ENCODE assay signal across 9 mouse cellular contexts in the genomic region with DNA sequence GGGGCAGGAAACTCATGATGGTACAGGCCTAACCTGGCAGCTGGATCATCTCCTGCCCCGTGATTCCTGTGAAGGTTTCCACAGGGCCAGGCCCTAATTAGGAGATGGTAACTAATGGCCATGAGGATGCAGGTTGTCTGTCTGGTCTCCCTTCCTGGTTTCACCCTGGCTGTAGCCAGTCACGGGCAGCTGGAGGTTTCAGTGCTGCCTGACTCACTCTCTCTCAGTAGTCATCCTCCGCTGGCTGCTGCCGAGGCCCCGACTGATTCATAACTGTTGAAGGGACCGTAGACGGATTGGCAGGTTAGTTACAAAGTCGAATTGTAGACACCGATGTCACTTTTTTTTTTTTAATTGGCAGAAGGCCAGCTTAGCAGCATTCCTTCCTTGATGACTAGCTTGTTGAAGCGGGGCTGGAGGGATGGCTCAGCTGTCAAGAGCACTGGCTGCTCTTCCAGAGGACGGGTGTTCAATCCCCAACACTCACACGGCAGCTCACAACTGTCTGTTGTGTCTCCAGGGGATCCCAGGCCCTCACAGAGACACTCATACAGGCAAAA. TPM values are rescaled to one million over a fixed set of nuclear protein-coding genes. Genes with fewer than 3 reads are reported as not detected.
DNase-seq lines count a peak whose midpoint lies in the region; ATAC-seq and TF ChIP-seq lines count a peak whose summit lies in the region.
"Had no signal": no experiment of that assay in that cellular context is flagged by ENCODE, and none has a peak within 500 bp of the region (broad histone marks: within the 10 kb centered on the region; RNA-seq: fewer than 3 reads in every experiment).

No protein-coding gene starts in this region.

- peak; percentile 32; the same call in 1 of the 2 replicates for ATAC-seq in hindbrain, embryonic 13.5 days (ENCODE audit: low FRiP score)
- ATAC-seq in hindbrain, embryonic 14.5 days (ENCODE audit: low FRiP score) = no peak

- no peak for TF ChIP-seq POLR2A in spleen, adult 2 months (IDR thresholded peaks at IDR 0.05; ENCODE audit: low read depth, low read length)

- peaks cover 4% of the 10 kb centered on the region; the same call in 1 of the 2 replicates for H3K4me1 ChIP-seq in hindbrain, embryonic 13.5 days (replicated peaks)
- H3K4me1 ChIP-seq in hindbrain, embryonic 14.5 days (replicated peaks; ENCODE audit: control insufficient read depth, insufficient read depth, low read length) = no peaks in the 10 kb centered on the region
- H3K4me1 ChIP-seq in spleen, adult 2 months (ENCODE audit: control insufficient read depth, insufficient read depth, insufficient read length) = no peaks in the 10 kb centered on the region

- no peaks in the 10 kb centered on the region for H3K9me3 ChIP-seq in hindbrain, embryonic 13.5 days
- H3K9me3 ChIP-seq in hindbrain, embryonic 14.5 days (ENCODE audit: control insufficient read depth, low read length) = no peaks in the 10 kb centered on the region

- no peak overlapping the region for H3K9ac ChIP-seq in hindbrain, embryonic 13.5 days
- no peak overlapping the region for H3K9ac ChIP-seq in hindbrain, embryonic 14.5 days
- H3K9ac ChIP-seq: liver, postnatal 0 days had no signal

- TF ChIP-seq CTCF in spleen, adult 2 months (IDR thresholded peaks at IDR 0.05; ENCODE audit: extremely low read depth, insufficient read depth, insufficient read length, insufficient replicate concordance) = no peak

- H3K36me3 ChIP-seq in hindbrain, embryonic 13.5 days = peaks cover 5% of the 10 kb centered on the region; the same call in 1 of the 2 replicates
- H3K36me3 ChIP-seq in hindbrain, embryonic 14.5 days (replicated peaks; ENCODE audit: control insufficient read depth, insufficient read depth) = no peaks in the 10 kb centered on the region
- H3K36me3 ChIP-seq in spleen, adult 2 months (ENCODE audit: control insufficient read depth, insufficient read depth, low read length) = no peaks in the 10 kb centered on the region

- no peak overlapping the region for H3K4me2 ChIP-seq in hindbrain, embryonic 13.5 days
- no peak overlapping the region for H3K4me2 ChIP-seq in hindbrain, embryonic 14.5 days (replicated peaks)

- DNase-seq in hindbrain, embryonic 14.5 days (ENCODE audit: low spot score) = no peak
- no peak for DNase-seq in spleen, adult 2 months (ENCODE audit: low read depth in 1 of 2, low spot score in 2 of 2)
- no peak for DNase-seq in spleen, postnatal 4 days (ENCODE audit: low spot score in 2 of 2)
- peak; percentile 79 for DNase-seq in adrenal gland, postnatal 14 days
- no peak for DNase-seq in frontal cortex, postnatal 10 days (ENCODE audit: low spot score in 2 of 2)
- no peak for DNase-seq in layer of hippocampus, adult 9-10 months (ENCODE audit: low spot score)

- H3K4me3 ChIP-seq in hindbrain, embryonic 13.5 days = no peak overlapping the region
- no peak overlapping the region for H3K4me3 ChIP-seq in hindbrain, embryonic 14.5 days (replicated peaks; ENCODE audit: low read length)
- no peak overlapping the region for H3K4me3 ChIP-seq in spleen, adult 2 months (ENCODE audit: extremely low read depth, insufficient read depth, insufficient read length)
- H3K4me3 ChIP-seq: erythroblast, embryonic 14.5 days had no signal

- no peak overlapping the region for H3K27ac ChIP-seq in hindbrain, embryonic 13.5 days
- no peak overlapping the region for H3K27ac ChIP-seq in hindbrain, embryonic 14.5 days
- H3K27ac ChIP-seq in spleen, adult 2 months (ENCODE audit: insufficient read depth, low read length) = peak overlapping the region; percentile 12; the same call in 1 of the 2 replicates

- WGBS in hindbrain, embryonic 13.5 days = 77% methylated on average over 12 of the region's 12 CpGs
- 77% methylated on average over 12 of the region's 12 CpGs for WGBS in hindbrain, embryonic 14.5 days
- 86% methylated on average over 12 of the region's 12 CpGs for WGBS in spleen, adult 2 months

- H3K27me3 ChIP-seq in hindbrain, embryonic 13.5 days = no peaks in the 10 kb centered on the region
- H3K27me3 ChIP-seq in hindbrain, embryonic 14.5 days (ENCODE audit: control insufficient read depth, insufficient read depth, low read length) = no peaks in the 10 kb centered on the region
- no peaks in the 10 kb centered on the region for H3K27me3 ChIP-seq in spleen, adult 2 months (ENCODE audit: control insufficient read depth, insufficient read depth, low read length)

RNA-seq across cellular contexts. Expression of a gene that starts 31.0 kb away (rescaled TPM):
- polyA plus RNA-seq in hindbrain, embryonic 13.5 days (2015; fragmentation: Nextera tagmentation; extraction: Ambion mirVana) = 8.2 and 9.3 TPM in 2 replicates
- polyA plus RNA-seq in hindbrain, embryonic 14.5 days (2014; fragmentation: Nextera tagmentation; extraction: Ambion mirVana) = 7.0 and 8.0 TPM in 2 replicates
- 1.5 TPM in 2 replicates for polyA plus RNA-seq in spleen, adult 2 months (2012; rRNA removed)
- 13.2 and 14.0 TPM in 2 replicates for total RNA-seq in adrenal gland, postnatal 14 days (2021)
